Mouse (Mus musculus) G1E-ER4 (cell line): ENCODE data around the gene Atxn7. TPM values are rescaled to one million over a fixed set of nuclear protein-coding genes. Genes with fewer than 3 reads are reported as not detected.

Experiments
- GATA1 ChIP-seq: IDR thresholded peaks from one replicate; pipeline ENCODE4 v1.8.0; 2012; ENCODE audit warnings: low read length, inconsistent platforms
- polyA plus RNA-seq: library from polyadenylated mRNA; stranded (reverse); fragments of >175 nt; gene quantifications from 2 replicates; pipeline ENCODE4 v1.2.3, GENCODE M21; 2012

The Atxn7 gene
- polyA plus RNA-seq = 15.4 and 15.5 TPM in 2 replicates

- TF ChIP-seq GATA1 = no peak
Measured at GRCm38 (mm10) chr14:13961401-13962112, at the start of gene Atxn7, which contains the start of gene Thoc7. TSS of gene Atxn7 (plus strand) at chr14:13961440. TSS of gene Thoc7 (minus strand) at chr14:13961852.

- TF ChIP-seq GATA1 = no peak
Measured at GRCm38 (mm10) chr14:13914387-13915082, 46.7 kb upstream of the Atxn7 start, which contains the start of gene Gm281. TSS of gene Gm281 (minus strand) at chr14:13914478.

- TF ChIP-seq GATA1 = no peak
Measured at GRCm38 (mm10) chr14:13915207-13915606, 46.0 kb upstream of the Atxn7 start.

GRCm38 (mm10) chr14:13917208-13917607 is 44.0 kb upstream of the Atxn7 start:
- TF ChIP-seq GATA1 = no peak

- no peak for TF ChIP-seq GATA1
Measured at GRCm38 (mm10) chr14:13917630-13918029, 43.6 kb upstream of the Atxn7 start.

- TF ChIP-seq GATA1 = no peak
Measured at GRCm38 (mm10) chr14:13933290-13934051, 27.8 kb upstream of the Atxn7 start.

- TF ChIP-seq GATA1 = no peak
Measured at GRCm38 (mm10) chr14:13934052-13934371, 27.2 kb upstream of the Atxn7 start.

GRCm38 (mm10) chr14:13944686-13945085 is 16.6 kb upstream of the Atxn7 start:
- no peak for TF ChIP-seq GATA1

- TF ChIP-seq GATA1 = no peak
Measured at GRCm38 (mm10) chr14:13948345-13948744, 12.9 kb upstream of the Atxn7 start.

GRCm38 (mm10) chr14:13950401-13950800 is 10.8 kb upstream of the Atxn7 start:
- TF ChIP-seq GATA1 = no peak

- no peak for TF ChIP-seq GATA1
Measured at GRCm38 (mm10) chr14:13960079-13960478, 1.2 kb upstream of the Atxn7 start.

GRCm38 (mm10) chr14:13960482-13961325 is 536 bp upstream of the Atxn7 start:
- no peak for TF ChIP-seq GATA1

- no peak for TF ChIP-seq GATA1
Measured at GRCm38 (mm10) chr14:13962476-13962875, 1.2 kb downstream of the Atxn7 start.

- TF ChIP-seq GATA1 = no peak
Measured at GRCm38 (mm10) chr14:13963527-13963926, 2.3 kb downstream of the Atxn7 start.

GRCm38 (mm10) chr14:13967607-13968006 is 6.4 kb downstream of the Atxn7 start:
- TF ChIP-seq GATA1 = no peak
